Mouse (Mus musculus) brain, adult 2 months (tissue): ENCODE results near the gene Ccl5.
A peak's percentile ranks its signal among the peaks of the same experiment; 100 is the strongest.

Experiments
- DNase-seq: peaks from one replicate; pipeline ENCODE4 v3.0.0; 2011; ENCODE audit warnings: low read depth, low spot score

Gene Ccl5

GRCm38 (mm10) chr11:83538705-83539314 is 8.5 kb upstream of the Ccl5 start:
- no peak for DNase-seq

GRCm38 (mm10) chr11:83536831-83537230 is 6.5 kb upstream of the Ccl5 start:
- no peak for DNase-seq

- DNase-seq: peak; percentile 65
Observed at GRCm38 (mm10) chr11:83534609-83535423, 4.5 kb upstream of the Ccl5 start.

- DNase-seq: no peak
Observed at GRCm38 (mm10) chr11:83534143-83534542, 3.8 kb upstream of the Ccl5 start.

- DNase-seq: no peak
Observed at GRCm38 (mm10) chr11:83533192-83533591, 2.9 kb upstream of the Ccl5 start.

GRCm38 (mm10) chr11:83529024-83529423 is 1.3 kb downstream of the Ccl5 start:
- DNase-seq: peak; percentile 45

GRCm38 (mm10) chr11:83522075-83522474 is 8.2 kb downstream of the Ccl5 start, which contains the start of gene Heatr9:
Gene Heatr9, minus strand, starts transcription at chr11:83522175.
- DNase-seq: no peak

GRCm38 (mm10) chr11:83518371-83518770 is 11.9 kb downstream of the Ccl5 start:
- no peak for DNase-seq

GRCm38 (mm10) chr11:83517153-83517552 is 13.2 kb downstream of the Ccl5 start:
- no peak for DNase-seq

- DNase-seq: no peak
Observed at GRCm38 (mm10) chr11:83509521-83509920, 20.8 kb downstream of the Ccl5 start.

- no peak for DNase-seq
Observed at GRCm38 (mm10) chr11:83504308-83504707, 26.0 kb downstream of the Ccl5 start.

GRCm38 (mm10) chr11:83495571-83495970 is 34.7 kb downstream of the Ccl5 start:
- DNase-seq: no peak

GRCm38 (mm10) chr11:83491488-83491887 is 38.8 kb downstream of the Ccl5 start:
- DNase-seq: no peak
